Mouse (Mus musculus) bone marrow, adult 2 months (tissue): ENCODE measurements around the gene Anks1b.

ENCODE experiments used
- CTCF ChIP-seq: fragments of 200-500 bp; IDR thresholded peaks from 2 replicates; pipeline ENCODE4 v1.5.1; 2011; ENCODE audit warnings: low read length, control low read depth; ENCODE audit not compliant: control insufficient read depth, insufficient read depth
- POLR2A ChIP-seq: fragments of 200-500 bp; IDR thresholded peaks from 2 replicates; pipeline ENCODE4 v1.6.1; 2011; ENCODE audit warnings: low read depth, mild to moderate bottlenecking, control low read depth, low read length, borderline replicate concordance; ENCODE audit not compliant: control insufficient read depth

DNA sequence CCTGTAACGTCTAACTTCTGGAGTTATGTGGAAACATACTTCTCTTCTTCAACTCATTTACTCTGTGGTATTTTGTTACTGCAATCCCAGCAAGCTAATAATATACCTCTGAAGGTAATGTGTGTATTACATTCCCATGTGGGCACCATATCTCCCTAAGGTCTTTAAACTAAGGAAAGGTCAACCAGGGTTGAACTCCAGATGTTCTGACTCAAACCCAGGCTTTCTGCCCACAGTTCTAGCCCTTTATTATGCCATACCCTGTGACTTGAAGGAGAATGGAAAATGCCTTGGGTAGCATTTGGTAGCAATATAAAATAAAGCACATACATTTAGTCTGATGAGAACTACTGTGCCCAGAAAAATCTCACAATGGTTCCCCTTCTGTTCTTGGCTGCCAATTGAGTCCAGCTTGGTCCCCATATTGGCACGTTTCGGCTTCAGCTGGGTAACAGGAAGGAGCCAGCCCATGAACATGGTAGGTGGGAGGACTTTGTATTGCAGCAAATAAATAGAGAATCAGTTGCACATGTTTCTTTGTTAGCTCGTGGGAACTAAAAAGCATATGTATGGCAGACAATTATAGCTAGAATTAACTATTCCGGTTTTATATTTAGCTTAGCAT, 17.9 kb upstream of the Anks1b start:
- TF ChIP-seq CTCF (no peak), POLR2A (no peak)
